In the genomic region with DNA sequence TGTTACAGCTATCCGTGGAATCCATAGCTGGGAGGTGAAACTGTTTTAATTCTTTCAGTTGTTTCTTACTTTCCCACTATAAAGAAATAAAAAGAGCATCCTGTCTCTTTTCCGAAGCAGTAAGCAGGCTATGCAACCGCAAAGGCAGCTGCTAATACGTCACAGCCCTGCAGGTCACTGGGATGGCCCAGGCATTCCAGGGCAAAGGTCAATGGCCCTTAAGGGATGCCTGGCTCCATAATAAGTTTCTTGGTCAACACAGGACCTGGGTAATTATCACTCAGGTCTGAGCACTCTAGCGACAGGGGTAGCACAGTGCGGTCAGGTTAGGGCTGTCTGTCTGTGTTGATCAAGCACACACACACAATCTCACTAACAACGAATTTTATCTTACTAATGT, we compare ENCODE assay signal across 21 mouse cellular contexts.
"Had no signal": no experiment of that assay in that cellular context is flagged by ENCODE, and none has a peak within 500 bp of the region (broad histone marks: within the 10 kb centered on the region; RNA-seq: fewer than 3 reads in every experiment).

No protein-coding gene starts in this region.

- H3K36me3 ChIP-seq: intestine, embryonic 15.5 days; limb, embryonic 10.5 days; limb, embryonic 13.5 days; midbrain, embryonic 12.5 days; midbrain, embryonic 15.5 days; neural tube, embryonic 12.5 days; neural tube, embryonic 15.5 days had no signal

- H3K27me3 ChIP-seq: intestine, embryonic 15.5 days; midbrain, embryonic 15.5 days had no signal

- H3K4me3 ChIP-seq: intestine, embryonic 15.5 days; limb, embryonic 10.5 days; limb, embryonic 13.5 days; midbrain, embryonic 12.5 days; midbrain, embryonic 15.5 days; neural tube, embryonic 12.5 days; neural tube, embryonic 15.5 days had no signal

- H3K4me1 ChIP-seq: intestine, embryonic 15.5 days; neural tube, embryonic 12.5 days; neural tube, embryonic 15.5 days had no signal

- H3K27ac ChIP-seq: intestine, embryonic 15.5 days; limb, embryonic 10.5 days; limb, embryonic 13.5 days; liver, embryonic 14.5 days; macrophage; midbrain, embryonic 12.5 days; midbrain, embryonic 15.5 days; neural tube, embryonic 12.5 days; neural tube, embryonic 15.5 days; stomach, postnatal 0 days had no signal

- DNase-seq: kidney, adult 8-10 months; kidney, postnatal 14 days; kidney, postnatal 4 days; liver; liver, postnatal 0 days; right cerebral cortex, adult 18-20 months; right cerebral cortex, postnatal 14 days; right cerebral cortex, postnatal 4 days; thymus, adult 2 months; thymus, postnatal 14 days; thymus, postnatal 4 days had no signal
